Mouse (Mus musculus) lung, adult 18-20 months (tissue): ENCODE measurements around the gene Olfr124.

Experiments used
- DNase-seq, 2 experiments: peaks; one replicate each; pipeline ENCODE4 v3.0.0; 2022; ENCODE audit warnings: mixed read lengths in 2 of 2

Olfr124 gene

DNA sequence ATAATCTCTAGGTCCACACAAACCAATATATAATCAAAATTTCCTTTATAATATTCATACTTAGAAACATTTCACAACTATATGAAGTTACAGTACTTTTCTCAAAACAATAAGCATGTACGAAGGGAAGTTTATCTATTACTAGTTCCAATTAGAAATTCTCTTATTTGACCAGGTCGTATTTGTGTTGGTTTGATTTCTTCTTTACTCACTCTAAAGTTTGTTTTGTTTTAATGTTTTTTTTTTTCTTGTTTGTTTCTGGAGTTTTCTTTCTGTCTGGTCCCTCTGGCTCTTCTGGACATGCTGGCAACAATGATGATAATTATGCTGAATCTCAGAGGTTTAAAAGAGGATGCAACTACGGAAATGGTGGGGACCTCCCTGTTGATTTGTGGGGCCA, at the start of gene Olfr124:
Olfr124 (plus strand) TSS at position 301 of the 400 bp plus-strand sequence.
- no peak for DNase-seq

DNA sequence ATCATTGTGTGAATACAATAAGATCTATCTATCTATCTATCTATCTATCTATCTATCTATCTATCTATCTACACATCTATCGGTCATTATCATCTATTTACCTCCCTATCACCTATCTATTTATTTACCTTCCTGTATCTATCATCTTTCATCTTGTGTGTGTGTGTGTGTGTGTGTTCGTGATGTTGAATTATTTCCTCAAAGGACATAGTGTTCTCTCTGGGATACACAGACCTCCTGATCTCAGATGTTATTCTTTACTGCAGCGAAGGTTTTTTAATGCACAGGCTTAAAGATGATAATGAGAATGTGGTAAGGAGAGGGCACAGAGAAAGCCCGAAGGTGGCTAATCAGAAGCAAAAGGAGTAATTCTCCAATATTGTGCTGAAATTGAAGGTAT, 31.4 kb upstream of the Olfr124 start, which contains the start of gene Olfr122:
Olfr122 (plus strand) TSS at position 301 of the 400 bp plus-strand sequence.
- no peak for DNase-seq

DNA sequence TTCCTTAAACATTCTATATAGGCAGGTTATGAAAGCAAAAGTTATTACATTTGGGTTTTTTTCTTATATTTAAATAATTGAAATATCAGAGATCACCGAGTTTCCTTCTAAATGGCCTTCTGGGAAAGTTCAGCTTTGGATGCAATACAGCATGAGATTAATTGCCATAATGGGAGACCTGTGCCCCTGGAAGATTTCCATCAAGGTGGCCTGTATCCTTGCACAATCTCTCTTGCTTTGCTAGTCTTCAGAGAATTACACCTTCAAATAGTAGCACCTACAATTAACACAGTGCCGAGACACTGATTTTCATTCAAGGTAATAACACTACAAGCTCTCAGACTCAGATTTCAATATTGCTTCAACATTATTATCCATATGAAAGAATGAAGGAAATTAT, 6.5 kb upstream of the Olfr124 start, which contains the start of gene Olfr123:
Olfr123 (plus strand) TSS at position 301 of the 400 bp plus-strand sequence.
- no peak for DNase-seq

DNA sequence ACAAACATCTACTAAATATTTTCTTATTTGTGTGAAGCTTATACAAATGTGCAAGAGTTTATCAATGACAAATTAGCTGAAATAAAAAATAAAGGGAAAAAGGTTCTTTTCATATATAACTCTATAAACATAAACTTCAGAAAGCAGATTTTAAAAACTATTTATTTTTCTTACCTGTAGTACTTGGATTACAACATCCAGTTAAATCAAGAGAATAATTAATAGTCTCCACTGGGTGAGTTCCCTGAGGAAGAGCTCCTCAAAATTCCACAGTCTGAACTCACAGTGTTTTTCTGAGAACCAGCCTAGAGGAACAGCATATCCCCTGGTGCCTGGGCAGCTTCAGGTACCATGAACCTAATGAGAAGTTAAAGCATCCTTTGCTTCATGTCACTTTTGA, 33.0 kb downstream of the Olfr124 start, which contains the start of gene Olfr125:
Olfr125 (plus strand) TSS at position 301 of the 400 bp plus-strand sequence.
- DNase-seq: no peak

DNA sequence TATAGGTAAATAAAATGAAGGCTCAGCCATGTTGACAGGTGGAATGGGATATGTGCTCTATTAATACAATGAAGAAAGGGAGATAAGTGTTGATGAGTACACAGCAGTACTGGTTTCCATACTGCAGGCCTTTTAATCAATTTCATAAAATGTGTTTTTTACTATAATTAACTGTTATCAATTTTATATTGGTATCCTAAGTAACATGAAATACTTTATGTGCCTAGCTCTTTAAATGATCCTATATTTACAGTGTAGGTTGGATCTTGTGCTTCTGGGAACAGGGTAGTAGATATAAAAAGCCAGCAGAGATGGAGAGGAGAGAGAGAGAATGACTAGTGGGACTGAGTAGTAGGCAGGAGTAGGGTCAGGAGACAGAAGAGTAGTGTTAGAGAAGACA, 47.5 kb downstream of the Olfr124 start, which contains the start of gene Olfr126:
Olfr126 (plus strand) TSS at position 301 of the 400 bp plus-strand sequence.
- DNase-seq: no peak
